Mouse (Mus musculus) CD4-positive, CD25-positive, alpha-beta regulatory T cell, adult 4 months (primary cell): Measurements from ENCODE around the gene Slf1. TPM values are rescaled to one million over a fixed set of nuclear protein-coding genes. Genes with fewer than 3 reads are reported as not detected.
A peak's percentile ranks its signal among the peaks of the same experiment; 100 is the strongest.
"Not testable (repeated sequence)": the region's sequence is repeated elsewhere in the genome, so short reads cannot be mapped to it uniquely, and the experiment has no call there.

Source experiments
- ATAC-seq: one replicate; pipeline ENCODE4 v1.8.0; 2017
- polyA plus RNA-seq, 2 experiments: library from polyadenylated mRNA; unstranded; fragments of 100-300 nt; shearing (Covaris generic); gene quantifications; one replicate each; pipeline ENCODE4 v1.2.1; 2017

The Slf1 gene
- 10 to 100 TPM; 28.7 to 30.8 TPM for polyA plus RNA-seq

DNA sequence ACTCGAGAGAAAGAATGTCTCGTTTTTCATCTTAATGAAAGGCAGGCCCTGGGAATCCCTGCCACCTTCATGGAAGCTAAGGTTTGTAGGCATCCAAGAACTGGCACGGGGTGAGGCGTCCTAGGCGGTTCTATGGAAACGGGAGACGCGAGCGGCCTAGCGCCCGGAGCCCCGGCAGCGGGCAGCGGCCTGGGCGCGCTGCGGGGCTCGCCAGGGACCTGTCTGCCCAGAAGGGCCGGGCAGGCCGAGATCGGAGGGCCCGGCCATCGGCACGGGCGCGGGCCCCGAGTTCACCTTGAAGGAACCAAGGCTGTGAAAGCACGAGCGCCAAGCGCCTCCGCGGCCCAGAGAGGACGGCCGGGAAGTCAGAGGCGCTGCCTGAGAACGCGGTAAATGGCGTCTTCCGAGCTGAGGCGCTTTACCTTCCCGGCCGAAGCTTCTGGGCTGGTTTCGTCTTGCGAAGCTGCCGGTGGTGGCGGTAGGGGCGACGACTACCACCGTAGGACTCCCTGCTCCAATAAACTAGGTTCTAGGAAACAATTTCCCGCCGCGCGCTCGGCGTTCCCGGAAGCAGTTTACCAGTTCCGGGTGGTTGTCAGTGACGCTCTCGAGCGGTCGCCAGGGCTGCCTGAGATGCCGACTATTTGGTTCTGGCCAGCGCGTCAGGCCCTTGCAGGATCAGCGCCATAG, at the start of gene Slf1, which contains the start of gene 2210408I21Rik:
Slf1 (minus strand) TSS at position 543 of the 690 bp plus-strand sequence.
2210408I21Rik (plus strand) TSS at position 610 of the 690 bp plus-strand sequence.
- ATAC-seq = peak; percentile 93

DNA sequence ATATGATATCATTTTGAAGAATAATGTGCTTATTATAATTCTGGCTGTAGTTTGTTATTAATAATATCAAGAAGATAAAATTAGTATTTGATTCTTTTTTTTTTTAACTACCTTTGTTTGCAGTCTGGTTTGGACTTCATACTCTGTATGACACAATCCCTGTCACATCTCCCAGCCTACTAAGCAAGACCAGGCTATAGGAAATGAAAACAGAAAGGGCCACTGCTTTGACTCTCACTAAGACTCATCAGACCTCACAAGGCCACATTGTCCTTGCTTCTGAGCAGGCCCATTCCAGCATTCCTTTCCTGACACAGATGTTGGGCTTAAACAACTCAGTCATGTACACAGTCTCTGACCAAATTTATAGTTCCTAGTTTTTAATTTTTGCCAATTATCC, 42.7 kb upstream of the Slf1 start:
- ATAC-seq = no peak

DNA sequence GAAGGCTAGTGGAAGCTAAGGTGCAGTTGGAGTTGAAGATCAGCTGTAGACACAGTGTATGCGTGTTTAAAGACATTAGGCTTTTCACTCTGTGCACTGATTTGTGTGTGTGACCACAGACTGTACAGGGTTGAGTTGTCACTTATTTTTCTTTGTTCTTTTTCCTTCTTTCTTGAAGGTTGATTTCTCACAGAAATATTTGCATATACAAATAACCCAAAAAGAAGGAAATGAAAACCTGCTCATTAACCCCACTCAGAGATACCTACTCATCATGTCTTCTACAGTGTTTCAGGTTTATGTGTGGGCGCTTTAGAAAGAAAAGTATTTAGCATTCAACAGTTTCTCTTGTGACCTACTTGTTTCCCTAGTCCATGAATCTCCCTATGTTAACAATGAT, 5.6 kb upstream of the Slf1 start:
- no peak for ATAC-seq

DNA sequence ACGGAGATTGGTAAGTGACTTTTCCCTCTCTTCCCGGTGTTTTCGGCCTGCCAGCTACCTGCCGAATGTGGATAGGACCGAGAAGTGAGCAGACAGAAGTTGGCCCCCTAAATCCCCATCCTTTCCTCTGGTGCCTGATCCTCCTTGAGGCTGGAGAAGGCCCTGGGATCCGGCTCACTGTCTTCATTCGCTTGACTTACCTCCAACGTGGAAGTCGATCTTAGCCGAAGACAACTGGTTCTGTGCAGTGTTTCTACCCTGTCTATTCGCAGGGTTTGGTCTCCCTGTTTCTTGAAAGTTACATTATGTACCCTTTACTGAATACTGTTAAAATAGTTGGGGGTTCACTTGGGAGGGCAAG, 328 bp upstream of the Slf1 start:
- ATAC-seq = peak; percentile 28

DNA sequence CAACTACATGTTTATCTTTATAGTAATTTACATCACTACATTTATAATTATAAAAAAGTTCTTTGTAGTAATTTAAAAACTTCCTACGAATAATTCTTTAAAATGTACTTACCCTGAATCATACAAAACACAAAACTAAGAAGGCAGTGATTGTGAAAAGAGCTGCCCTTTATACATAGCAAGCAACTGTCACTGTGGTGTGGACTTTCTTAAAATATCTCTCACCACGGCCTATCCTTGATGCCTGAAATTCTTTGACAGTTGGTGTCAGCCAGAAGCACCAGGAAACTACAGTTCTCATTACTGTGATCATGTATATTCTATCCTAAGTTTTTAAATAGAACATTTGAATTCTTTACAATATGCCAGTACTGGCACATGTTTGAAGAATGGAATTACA, 4.1 kb downstream of the Slf1 start:
- no peak for ATAC-seq

DNA sequence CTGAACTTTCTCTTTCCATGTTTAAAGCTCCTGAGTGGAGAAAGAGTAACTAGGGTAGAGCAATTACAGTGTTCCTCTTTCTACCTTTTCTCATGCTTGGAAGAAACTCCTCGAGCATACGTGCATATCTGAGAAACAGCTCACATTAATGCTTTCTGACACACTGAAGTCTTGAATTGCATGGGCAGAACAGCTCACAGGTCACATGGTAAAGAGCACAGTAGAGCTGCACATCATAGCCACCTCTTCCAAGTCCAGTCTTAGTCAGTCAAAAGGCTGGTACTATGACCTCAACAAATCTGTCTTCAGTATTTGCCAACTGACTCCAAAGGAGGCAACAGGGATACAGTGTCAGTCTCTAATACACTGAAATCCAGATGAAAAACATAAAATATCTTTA, 7.0 kb downstream of the Slf1 start:
- no peak for ATAC-seq

DNA sequence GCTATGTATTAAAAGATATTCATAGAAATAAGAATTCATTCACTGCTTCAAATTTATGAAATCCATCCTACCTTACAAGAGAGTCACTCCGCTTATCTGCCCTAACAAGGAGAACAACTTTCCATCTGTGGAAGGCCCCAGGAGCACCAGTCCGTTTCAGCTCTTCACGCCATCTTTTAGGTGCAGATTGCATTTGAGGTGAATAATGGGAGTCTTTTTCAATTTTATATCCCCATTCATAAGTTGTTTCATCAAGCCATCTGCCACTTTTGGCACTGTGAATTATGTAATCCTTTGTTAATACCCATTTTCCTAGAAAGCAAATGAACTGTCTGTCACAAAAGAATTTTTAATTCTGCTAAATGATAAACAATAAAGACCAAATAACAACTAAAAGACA, 10.1 kb downstream of the Slf1 start:
- no peak for ATAC-seq

DNA sequence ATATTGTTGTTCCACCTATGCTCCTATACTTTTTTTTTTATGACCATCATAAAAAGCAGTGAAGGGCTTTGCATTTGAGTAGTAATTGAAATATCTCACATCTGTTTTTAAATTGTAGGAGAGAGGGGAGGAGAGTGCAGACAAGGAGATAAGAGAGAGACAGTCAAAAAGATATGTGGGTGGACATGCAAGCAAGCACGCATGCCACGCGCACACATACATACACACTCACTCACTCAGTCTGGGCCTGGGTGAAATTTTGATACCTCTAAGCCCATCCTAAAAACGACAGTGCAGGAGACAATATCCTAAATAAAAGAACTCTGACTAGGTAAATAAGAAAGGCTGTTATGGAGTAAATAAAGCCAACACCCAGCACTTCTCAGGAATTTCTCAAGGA, 16.6 kb downstream of the Slf1 start:
- no peak for ATAC-seq

DNA sequence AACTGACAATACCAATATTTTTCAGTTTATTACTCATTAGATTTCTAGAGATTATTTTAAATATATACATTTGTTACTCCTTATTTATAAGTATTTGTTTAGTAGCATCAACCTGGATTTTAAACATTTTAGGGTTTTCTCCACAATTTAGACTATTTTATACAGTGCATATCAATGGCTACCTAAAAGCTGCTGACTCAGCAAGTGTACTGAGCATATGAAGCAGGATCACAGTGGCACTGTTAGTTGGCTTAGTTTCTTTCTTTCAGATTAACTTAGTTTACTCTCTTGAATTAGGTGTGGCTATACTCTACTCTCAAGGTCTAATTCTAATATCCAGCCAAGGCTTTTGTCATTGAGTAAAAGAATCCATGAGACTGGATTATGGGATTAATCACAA, 27.5 kb downstream of the Slf1 start:
- no peak for ATAC-seq

DNA sequence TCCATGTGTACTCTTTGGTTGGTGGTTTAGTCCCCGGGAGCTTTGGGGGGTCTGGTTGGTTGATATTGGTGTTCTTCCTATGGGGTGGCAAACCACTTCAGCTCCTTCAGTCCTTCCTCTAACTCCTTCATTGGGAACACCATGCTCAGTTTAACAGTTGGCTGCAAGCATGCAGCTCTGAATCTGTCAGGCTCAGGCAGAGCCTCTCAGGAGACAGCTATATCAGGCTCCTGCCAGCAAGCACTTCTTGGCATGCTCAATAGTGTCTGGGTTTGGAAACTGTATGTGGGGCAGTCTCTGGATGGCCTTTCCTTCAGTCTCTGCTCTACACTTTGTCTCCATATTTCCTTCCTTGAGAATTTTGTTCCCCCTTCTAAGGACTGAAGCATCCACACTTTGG, 42.4 kb downstream of the Slf1 start:
- not testable (repeated sequence) for ATAC-seq

DNA sequence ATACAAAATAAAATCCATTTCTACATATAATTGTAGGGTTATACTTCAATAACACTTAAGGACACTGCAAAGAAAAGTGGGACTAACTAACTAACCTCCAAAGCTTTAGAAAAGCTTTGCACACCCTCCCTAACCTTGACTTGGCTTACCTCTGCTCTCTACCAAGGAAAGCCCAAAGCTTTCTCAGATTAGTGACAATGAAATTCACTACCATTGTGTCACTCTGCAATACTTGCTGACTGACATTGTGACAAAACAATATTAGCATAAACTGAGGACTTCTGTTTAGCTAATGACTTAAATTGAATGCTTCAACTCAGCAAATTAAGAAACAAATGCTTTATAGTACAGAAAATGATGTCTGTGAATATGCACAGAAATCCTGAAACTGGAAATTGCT, 63.2 kb downstream of the Slf1 start:
- no peak for ATAC-seq

DNA sequence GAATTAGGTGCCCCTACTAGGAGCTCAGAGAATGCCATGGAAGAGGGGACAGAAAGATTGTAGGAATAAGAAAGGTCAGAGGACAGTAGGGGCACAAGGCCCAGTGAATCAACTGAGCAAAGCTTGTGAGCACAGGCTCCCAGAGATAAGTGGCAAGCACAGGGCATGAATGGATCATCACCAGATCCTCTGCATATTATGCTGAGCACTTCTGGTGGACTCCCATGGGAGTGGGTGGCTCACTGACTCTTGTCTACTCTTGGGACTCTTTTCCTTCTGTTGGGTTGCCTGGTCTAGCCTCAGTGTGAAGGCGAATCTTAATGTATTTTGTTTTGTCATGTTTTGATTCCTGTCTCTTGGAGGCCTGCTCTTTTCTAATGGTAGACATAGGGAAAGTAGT, 66.4 kb downstream of the Slf1 start:
- no peak for ATAC-seq

DNA sequence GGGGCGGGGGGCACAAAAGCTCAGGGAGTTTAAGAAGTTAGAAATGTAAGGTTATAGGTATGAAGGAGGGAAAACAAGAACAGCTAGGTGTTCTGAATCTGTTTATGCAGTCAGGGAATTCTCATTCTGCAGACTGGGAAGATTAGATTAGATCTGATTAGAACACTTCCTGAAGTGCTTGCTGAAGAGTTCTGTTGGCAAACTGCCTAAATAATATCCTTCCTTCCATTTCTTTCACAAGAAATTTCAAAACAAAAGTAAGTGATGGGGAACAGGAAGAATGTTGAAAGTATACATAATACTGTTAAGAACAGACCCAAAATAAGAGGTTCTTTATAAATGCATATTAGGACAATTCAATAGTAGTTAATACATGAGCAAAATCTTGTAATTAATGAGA, 72.1 kb downstream of the Slf1 start:
- ATAC-seq = no peak

DNA sequence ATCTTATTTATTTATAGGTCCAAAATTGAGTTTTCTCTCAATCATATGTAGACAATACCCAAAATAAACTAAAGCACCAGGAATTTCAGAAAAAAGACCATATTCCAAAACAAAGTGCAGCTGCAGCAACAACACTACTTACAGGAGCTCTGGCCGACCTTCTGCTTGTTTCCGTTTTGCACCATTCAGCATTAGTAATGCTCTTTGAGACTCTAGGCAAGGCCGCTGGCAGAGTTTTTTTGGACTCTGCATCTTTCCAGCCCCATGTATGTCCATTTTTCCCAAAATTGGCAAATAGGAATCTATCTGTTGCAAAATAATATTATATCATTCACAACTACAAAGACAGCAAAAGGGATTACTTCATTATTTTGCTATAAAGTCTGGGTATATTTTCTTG, 85.5 kb downstream of the Slf1 start:
- no peak for ATAC-seq

DNA sequence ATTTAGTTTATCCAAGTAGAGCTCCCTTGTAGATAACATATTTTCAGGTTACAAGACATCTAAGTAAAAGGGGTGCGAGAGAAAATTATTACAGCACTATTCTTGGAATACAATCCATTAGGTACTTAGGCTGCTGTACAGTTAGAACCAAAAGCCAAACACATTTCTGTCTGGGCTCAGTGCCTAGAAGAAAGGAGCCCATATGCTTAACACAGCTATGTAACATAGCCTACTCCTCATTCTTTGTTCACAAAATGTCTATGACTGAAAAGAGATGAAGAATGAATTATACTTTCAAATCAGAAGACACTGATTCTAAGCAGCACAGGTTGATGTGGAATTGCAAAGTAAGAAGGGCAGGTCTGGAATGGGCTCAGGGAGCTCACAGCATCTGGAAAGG, 86.8 kb downstream of the Slf1 start:
- no peak for ATAC-seq

DNA sequence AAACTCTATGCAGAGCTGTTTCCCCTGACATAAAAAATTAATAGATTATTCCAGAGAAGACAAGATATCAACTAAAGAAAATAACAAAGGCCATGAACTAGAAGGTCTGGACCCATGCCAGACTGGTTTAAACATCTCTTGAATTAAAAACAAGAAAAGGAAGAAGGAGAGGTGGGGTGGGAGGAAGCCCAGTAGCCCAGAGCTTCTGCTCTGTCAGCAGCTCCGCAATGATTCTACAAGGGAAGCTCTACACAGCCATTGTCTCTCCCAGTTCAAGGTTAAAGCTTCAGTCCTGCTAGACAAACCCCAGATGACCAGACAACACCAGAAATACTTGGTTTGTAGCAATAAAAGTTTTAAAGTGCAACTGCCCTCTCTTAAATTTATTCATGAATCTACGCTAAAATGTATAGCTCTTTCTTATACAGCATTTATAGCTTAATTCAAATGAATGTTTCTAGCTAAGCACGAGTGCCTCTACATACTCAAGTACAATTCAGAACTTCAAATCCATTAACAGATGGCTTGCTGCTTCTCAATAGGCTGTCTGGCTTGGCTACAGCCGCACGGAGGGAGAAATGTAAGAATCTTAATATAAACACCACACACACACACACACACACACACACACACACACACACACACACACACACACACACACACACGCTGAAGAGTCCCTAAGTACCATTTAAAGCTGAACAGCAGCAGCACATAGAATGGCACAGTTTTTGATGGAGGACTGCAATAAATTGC, 87.9 kb downstream of the Slf1 start:
- ATAC-seq = no peak

DNA sequence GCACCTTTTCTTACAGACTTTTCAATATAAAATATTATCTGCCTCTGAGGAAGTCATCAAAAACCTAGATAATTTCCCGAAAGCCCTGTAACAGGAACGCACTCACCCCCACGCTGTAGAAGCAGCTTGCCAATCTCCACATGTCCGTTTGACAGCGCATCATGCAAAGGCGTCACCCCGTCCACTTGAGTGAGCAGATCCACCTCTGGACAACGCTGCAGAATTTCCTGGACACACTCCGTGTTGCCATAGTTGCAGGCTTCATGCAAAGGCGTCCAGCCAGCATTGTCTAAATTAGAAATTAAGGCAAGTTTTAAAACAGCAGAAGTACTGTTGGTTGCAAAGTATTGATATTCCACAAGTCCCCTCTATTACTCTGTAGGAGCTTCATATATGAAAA, 88.9 kb downstream of the Slf1 start:
- ATAC-seq = no peak

DNA sequence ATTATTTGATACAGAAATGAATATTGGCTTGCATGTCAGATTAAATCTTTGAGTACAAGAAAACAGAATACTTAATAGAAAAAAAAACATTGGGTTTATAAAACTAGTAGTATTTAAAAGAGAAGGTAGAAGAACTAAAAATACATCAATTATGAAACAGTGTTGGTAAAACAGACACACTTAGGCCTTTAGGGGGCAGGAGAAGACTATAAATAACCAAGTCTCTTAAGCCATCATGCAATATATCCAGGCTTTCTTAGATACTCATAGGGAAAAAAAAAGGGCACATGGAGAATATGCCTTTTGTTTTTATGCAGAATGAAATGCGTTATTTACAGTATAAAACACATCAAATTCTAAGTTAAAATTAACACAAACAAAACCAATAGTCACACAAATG, 89.9 kb downstream of the Slf1 start:
- no peak for ATAC-seq

DNA sequence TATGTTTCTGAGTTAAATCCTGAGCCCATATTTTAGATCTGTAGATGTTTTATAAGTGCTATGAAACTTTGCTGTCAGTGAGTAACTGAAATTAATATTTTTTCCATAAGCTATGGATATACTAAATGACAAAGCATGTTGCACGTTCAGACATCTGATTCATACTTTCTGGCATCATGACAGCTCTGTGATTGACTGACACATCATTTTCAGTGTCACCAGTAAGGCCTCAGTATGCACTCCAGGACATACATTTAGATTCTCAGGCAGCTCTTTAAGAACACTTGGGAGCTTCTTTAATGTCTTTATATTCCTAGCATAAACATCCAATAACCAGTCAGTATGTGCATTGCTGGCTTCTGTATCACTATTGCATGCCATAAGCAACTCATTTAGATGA, 91.9 kb downstream of the Slf1 start:
- ATAC-seq = no peak

DNA sequence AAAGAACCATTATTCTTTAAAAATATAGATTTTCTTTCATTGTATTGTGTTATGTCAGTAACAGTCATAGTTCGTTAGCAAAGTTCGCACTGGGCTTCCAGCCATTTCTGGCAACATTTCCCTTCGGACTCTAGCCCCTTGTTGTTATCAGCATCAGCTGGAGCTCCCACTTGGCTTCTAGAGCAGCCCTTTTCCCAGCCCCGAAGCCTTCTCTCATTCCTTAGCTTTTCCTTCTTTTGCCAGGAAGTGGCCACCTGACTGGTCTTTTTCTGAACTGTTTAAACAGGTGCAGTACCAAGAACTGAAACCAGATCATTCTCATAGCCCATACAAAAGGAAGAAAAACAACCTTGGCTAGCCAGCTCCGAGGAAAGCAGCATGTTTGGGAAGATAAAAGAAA, 105.7 kb downstream of the Slf1 start:
- ATAC-seq = no peak

DNA sequence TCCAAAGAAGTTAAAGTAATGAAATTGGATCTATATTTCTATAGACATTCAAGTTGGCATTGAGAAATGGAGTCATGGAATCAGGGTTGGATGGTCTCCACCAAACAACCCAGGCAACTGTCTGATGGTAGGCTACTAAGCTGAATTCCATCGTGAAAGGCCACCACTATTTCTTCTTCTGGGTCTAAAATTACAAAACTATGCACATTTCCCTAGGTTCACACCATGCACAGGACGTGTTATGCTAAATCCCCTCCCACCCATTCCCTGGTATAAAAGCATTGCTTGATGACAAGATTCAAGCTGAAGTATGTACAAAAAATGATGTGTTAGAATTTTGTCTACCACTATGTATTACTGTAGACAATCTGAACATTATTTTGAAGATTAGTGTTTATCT, 116.4 kb downstream of the Slf1 start:
- no peak for ATAC-seq

DNA sequence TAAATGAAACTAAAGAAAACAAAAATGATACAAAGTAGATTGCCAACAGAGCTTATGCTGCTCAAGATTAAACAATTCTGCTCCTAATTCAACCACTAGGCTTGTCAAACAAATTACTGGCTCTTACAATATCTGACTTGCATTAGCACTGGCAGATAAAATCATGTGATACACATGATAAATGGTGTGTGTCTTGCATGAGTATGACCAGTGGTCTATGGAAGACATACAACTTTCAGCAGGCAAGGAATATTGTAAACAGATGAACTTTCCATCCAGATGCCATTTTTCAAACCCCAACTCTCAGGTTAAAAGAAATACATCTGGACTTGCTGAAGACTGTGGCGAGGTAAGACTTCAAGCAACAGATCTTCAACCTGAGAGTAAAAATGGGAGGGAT, 131.6 kb downstream of the Slf1 start:
- no peak for ATAC-seq

DNA sequence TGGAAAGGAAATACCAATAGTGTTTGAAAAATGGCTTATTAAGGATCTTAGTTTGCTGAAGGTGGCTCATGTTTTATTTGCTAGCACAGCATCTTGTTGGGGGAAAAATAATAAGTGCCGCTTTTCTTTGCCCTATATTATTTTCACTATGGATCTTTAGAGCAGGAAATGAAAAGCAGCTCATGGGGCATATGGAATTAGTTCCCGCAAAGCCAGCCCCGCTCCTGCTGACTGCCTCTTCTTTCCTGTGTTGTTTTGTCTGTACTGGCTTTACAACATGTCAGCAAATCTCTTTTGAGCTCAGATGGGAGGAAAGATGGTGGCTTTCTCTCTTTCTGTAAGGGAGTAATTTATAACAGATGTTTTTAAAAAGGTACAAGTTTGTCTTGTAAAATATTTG, 132.6 kb downstream of the Slf1 start:
- ATAC-seq = no peak
